Mouse (Mus musculus): ENCODE data around the gene Rdh16. TPM values are rescaled to one million over a fixed set of nuclear protein-coding genes. Genes with fewer than 3 reads are reported as not detected.
"Not testable (repeated sequence)": the region's sequence is repeated elsewhere in the genome, so short reads cannot be mapped to it uniquely, and the experiment has no call there.

Rdh16 gene
- polyA plus RNA-seq, 1 experiment from 2014 or later: not detected

DNA sequence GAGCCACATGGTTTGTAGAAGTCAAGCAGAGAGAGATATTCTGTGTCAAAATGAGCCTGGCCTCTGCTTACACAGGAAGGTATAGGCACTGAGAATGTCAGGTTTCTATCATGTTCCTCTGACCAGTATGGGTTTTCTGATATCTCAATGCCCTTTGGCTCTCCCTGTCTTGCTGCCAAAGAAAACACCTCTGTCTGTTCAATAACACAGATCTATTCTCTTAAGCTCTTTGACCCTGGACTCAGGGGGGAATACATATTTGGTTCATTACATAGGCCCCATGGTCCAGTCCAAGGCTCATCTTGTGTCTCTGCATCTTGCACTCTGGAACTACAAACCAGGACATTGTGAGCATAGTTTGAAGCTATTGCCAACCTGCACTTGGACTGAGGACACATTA is 87.7 kb downstream of the Rdh16 start, which contains the start of gene Rdh7:
TSS of gene Rdh7 (minus strand) at position 213 of the 400 bp plus-strand sequence.
- no peak within 1 kb of the TSS for H3K27ac ChIP-seq
- H3K9me3 ChIP-seq: no peaks in the 10 kb centered on the region
- H3K4me1 ChIP-seq: peaks cover 9% of the 10 kb centered on the region; the same call in 1 of the 2 replicates
- H3K4me3 ChIP-seq: no peak within 1 kb of the TSS
- H3K27me3 ChIP-seq (ENCODE audit: insufficient read depth, poor library complexity, severe bottlenecking): no peaks in the 10 kb centered on the region
- H3K36me3 ChIP-seq: no peaks in the 10 kb centered on the region
- DNase-seq (ENCODE audit: low spot score): no peak

DNA sequence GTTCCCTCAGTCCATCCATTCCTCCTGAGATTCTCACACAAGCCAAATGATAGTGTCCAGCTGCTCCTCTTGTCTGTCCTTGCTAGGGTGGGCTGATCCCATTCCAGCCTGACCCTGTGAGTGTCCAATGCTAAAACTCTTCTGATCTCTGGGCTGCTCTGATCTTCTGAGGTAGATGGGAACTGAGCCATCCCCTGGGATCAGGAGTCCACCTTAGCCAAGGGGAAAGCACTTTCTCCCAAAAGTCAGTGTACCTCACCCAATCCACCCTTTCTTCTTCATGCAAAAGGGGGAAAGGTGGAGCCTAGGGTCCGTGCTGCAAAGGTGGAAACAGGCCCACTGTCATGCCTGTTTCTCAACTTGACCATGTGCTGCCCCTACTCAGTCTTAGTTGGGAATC is 90.5 kb downstream of the Rdh16 start:
- Histone ChIP-seq H3K27me3 (ENCODE audit: insufficient read depth, poor library complexity, severe bottlenecking) (no peaks in the 10 kb centered on the region), H3K9me3 (no peaks in the 10 kb centered on the region), H3K27ac (no peak overlapping the region), H3K4me1 (peaks cover 12% of the 10 kb centered on the region; the same call in 1 of the 2 replicates), H3K4me3 (no peak overlapping the region), H3K36me3 (no peaks in the 10 kb centered on the region)
- WGBS: 72% methylated on average over 1 of the region's 1 CpGs
- DNase-seq (ENCODE audit: low spot score): no peak

- H3K4me3 ChIP-seq; DNase-seq (ENCODE audit: low spot score); H3K27me3 ChIP-seq (ENCODE audit: insufficient read depth, poor library complexity, severe bottlenecking); H3K36me3 ChIP-seq; H3K27ac ChIP-seq; H3K9me3 ChIP-seq: not testable (repeated sequence)
- peaks cover 12% of the 10 kb centered on the region; the same call in 1 of the 2 replicates for H3K4me1 ChIP-seq
- 48% methylated on average over 5 of the region's 5 CpGs for WGBS
Observed at GRCm38 (mm10) chr10:127893163-127894022, 92.4 kb downstream of the Rdh16 start.

Other genes with a start within 250 kb of the Rdh16 start
- 37.4 and 51.8 TPM in 2 replicates for gene Lrp1, start 180.0 kb upstream of the Rdh16 start, polyA plus RNA-seq (2016; fragmentation: Nextera tagmentation; extraction: Ambion mirVana)
- gene Stat6, start 158.2 kb upstream of the Rdh16 start, polyA plus RNA-seq (2016; fragmentation: Nextera tagmentation; extraction: Ambion mirVana): 22.5 and 28.1 TPM in 2 replicates
- 7.7 and 8.8 TPM in 2 replicates for gene Nemp1, start 134.3 kb upstream of the Rdh16 start, polyA plus RNA-seq (2016; fragmentation: Nextera tagmentation; extraction: Ambion mirVana)
- 11.4 and 12.6 TPM in 2 replicates for gene Nab2, start 132.6 kb upstream of the Rdh16 start, polyA plus RNA-seq (2016; fragmentation: Nextera tagmentation; extraction: Ambion mirVana)
- 0.42 and 0.45 TPM in 2 replicates for gene Myo1a, start 96.0 kb upstream of the Rdh16 start, polyA plus RNA-seq (2016; fragmentation: Nextera tagmentation; extraction: Ambion mirVana)
- gene Tac2, start 76.7 kb upstream of the Rdh16 start, polyA plus RNA-seq (2016; fragmentation: Nextera tagmentation; extraction: Ambion mirVana): 8.9 and 24.6 TPM in 2 replicates
- gene Zbtb39, start 61.6 kb upstream of the Rdh16 start, polyA plus RNA-seq (2016; fragmentation: Nextera tagmentation; extraction: Ambion mirVana): 2.4 and 4.9 TPM in 2 replicates
- 15.2 and 22.1 TPM in 2 replicates for gene Gpr182, start 49.4 kb upstream of the Rdh16 start, polyA plus RNA-seq (2016; fragmentation: Nextera tagmentation; extraction: Ambion mirVana)
- gene Rdh1, start 41.4 kb upstream of the Rdh16 start, polyA plus RNA-seq (2016; fragmentation: Nextera tagmentation; extraction: Ambion mirVana): 0.06 and 0.13 TPM in 2 replicates
- not detected in 2 replicates for gene Rdh16f1, start 41.4 kb upstream of the Rdh16 start, polyA plus RNA-seq (2016; fragmentation: Nextera tagmentation; extraction: Ambion mirVana)
- gene Rdh9, start 24.8 kb upstream of the Rdh16 start, polyA plus RNA-seq (2016; fragmentation: Nextera tagmentation; extraction: Ambion mirVana): 0.06 and 0.19 TPM in 2 replicates
- not detected in 2 replicates for gene Rdh19, start 48.8 kb downstream of the Rdh16 start, polyA plus RNA-seq (2016; fragmentation: Nextera tagmentation; extraction: Ambion mirVana)
- gene Rdh16f2, start 65.3 kb downstream of the Rdh16 start, polyA plus RNA-seq (2016; fragmentation: Nextera tagmentation; extraction: Ambion mirVana): not detected in 2 replicates
- gene Rdh7, start 87.7 kb downstream of the Rdh16 start, polyA plus RNA-seq (2016; fragmentation: Nextera tagmentation; extraction: Ambion mirVana): not detected in 2 replicates
- not detected in 2 replicates for gene Sdr9c7, start 97.4 kb downstream of the Rdh16 start, polyA plus RNA-seq (2016; fragmentation: Nextera tagmentation; extraction: Ambion mirVana)
- not detected in 2 replicates for gene Hsd17b6, start 206.5 kb downstream of the Rdh16 start, polyA plus RNA-seq (2016; fragmentation: Nextera tagmentation; extraction: Ambion mirVana)
- 66.7 and 80.5 TPM in 2 replicates for gene Prim1, start 214.0 kb downstream of the Rdh16 start, polyA plus RNA-seq (2016; fragmentation: Nextera tagmentation; extraction: Ambion mirVana)
- 639 and 790 TPM in 2 replicates for gene Naca, start 234.4 kb downstream of the Rdh16 start, polyA plus RNA-seq (2016; fragmentation: Nextera tagmentation; extraction: Ambion mirVana)